Mouse (Mus musculus) adrenal gland, postnatal 10 days (tissue): ENCODE data around the gene Hmgcs2. TPM values are rescaled to one million over a fixed set of nuclear protein-coding genes. Genes with fewer than 3 reads are reported as not detected.

Source experiments
- DNase-seq: peaks from one replicate; pipeline ENCODE4 v3.0.0; 2021; ENCODE audit warnings: mixed read lengths
- long read RNA-seq, 2 experiments: library from polyadenylated mRNA; stranded (forward); transcript quantifications; one replicate each; pipeline ENCODE4 v2.0.0; 2021
- total RNA-seq, 2 experiments: library from RNA; stranded (reverse); gene quantifications; 2 replicates each; pipeline ENCODE4 v1.2.3; 2021

Gene Hmgcs2
- 100 to 1,000 TPM; 157 to 462 TPM for total RNA-seq
- long read RNA-seq, experiment 1, transcript Hmgcs2-201 (10 exons, 3,290 nt), result major isoform, 490 of 598 reads
- long read RNA-seq, experiment 1, partial matches to known transcripts, result 55 of 598 reads
- long read RNA-seq, experiment 1, other reads (novel, unspliced or antisense), result 50 of 598 reads
- long read RNA-seq, experiment 2, transcript Hmgcs2-201 (10 exons, 3,290 nt), result major isoform, 22 of 28 reads
- long read RNA-seq, experiment 2, partial matches to known transcripts, result 0 of 28 reads
- long read RNA-seq, experiment 2, other reads (novel, unspliced or antisense), result 4 of 28 reads

GRCm38 (mm10) chr3:98280204-98280932, at the start of gene Hmgcs2:
Hmgcs2 (plus strand) TSS chr3:98280435.
- peak; percentile 59 for DNase-seq

GRCm38 (mm10) chr3:98233504-98233903, 46.7 kb upstream of the Hmgcs2 start:
- DNase-seq, result no peak

- no peak for DNase-seq
Observed at GRCm38 (mm10) chr3:98236266-98236665, 44.0 kb upstream of the Hmgcs2 start.

GRCm38 (mm10) chr3:98237240-98237639, 43.0 kb upstream of the Hmgcs2 start:
- DNase-seq, result no peak

GRCm38 (mm10) chr3:98238150-98238549, 42.1 kb upstream of the Hmgcs2 start:
- DNase-seq, result no peak

- no peak for DNase-seq
Observed at GRCm38 (mm10) chr3:98242051-98242450, 38.2 kb upstream of the Hmgcs2 start.

- no peak for DNase-seq
Observed at GRCm38 (mm10) chr3:98242458-98243037, 37.7 kb upstream of the Hmgcs2 start.

- no peak for DNase-seq
Observed at GRCm38 (mm10) chr3:98245892-98246291, 34.3 kb upstream of the Hmgcs2 start.

- DNase-seq, result no peak
Observed at GRCm38 (mm10) chr3:98246985-98247751, 33.1 kb upstream of the Hmgcs2 start.

- DNase-seq, result no peak
Observed at GRCm38 (mm10) chr3:98249378-98249777, 30.9 kb upstream of the Hmgcs2 start.

- no peak for DNase-seq
Observed at GRCm38 (mm10) chr3:98249833-98250448, 30.3 kb upstream of the Hmgcs2 start.

- DNase-seq, result no peak
Observed at GRCm38 (mm10) chr3:98254059-98254458, 26.2 kb upstream of the Hmgcs2 start.

- no peak for DNase-seq
Observed at GRCm38 (mm10) chr3:98254656-98255583, 25.3 kb upstream of the Hmgcs2 start.

- no peak for DNase-seq
Observed at GRCm38 (mm10) chr3:98258723-98259122, 21.5 kb upstream of the Hmgcs2 start.

GRCm38 (mm10) chr3:98259271-98259751, 20.9 kb upstream of the Hmgcs2 start:
- DNase-seq, result no peak

GRCm38 (mm10) chr3:98260534-98260933, 19.7 kb upstream of the Hmgcs2 start:
- DNase-seq, result no peak

GRCm38 (mm10) chr3:98261415-98261814, 18.8 kb upstream of the Hmgcs2 start:
- DNase-seq, result no peak

- DNase-seq, result no peak
Observed at GRCm38 (mm10) chr3:98262133-98262532, 18.1 kb upstream of the Hmgcs2 start.

GRCm38 (mm10) chr3:98267249-98267651, 13.0 kb upstream of the Hmgcs2 start:
- peak; percentile 66 for DNase-seq

- no peak for DNase-seq
Observed at GRCm38 (mm10) chr3:98273623-98274398, 6.4 kb upstream of the Hmgcs2 start.
